Mouse (Mus musculus) thymus, postnatal 14 days (tissue): Measurements from ENCODE around the gene Crct1.

ENCODE experiments used
- DNase-seq: peaks from one replicate; pipeline ENCODE4 v3.0.0; 2021

Crct1 gene

DNA sequence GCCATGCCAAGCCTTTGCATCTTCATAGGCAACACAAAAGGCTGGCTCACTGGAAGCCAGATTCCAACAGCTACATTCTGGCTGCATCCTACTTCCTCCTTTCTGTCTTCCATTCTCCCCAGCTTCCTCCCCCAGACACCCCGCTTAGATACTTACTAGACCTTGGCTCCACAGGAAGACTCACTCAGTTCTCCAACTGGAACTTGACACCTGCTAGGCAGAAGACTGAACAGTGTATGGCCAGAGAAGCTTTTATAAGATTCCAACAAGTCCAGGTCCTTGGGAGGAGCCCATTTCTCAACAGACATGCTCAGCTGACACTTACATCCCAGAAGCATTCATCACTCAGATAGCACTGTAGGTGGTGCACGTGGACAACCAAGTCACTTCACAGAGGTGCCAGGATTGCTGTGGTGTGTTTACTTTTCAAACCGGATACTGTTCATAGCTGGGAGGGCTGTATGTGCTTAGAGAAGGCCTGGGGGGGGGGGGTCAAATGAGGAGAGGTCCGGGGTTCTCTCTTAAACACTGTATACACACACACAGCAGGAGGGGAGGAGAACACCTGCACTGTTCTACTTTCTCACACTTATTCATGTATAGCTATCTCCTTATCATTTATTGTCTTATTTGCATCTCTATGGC lies at the start of gene Crct1:
Gene Crct1, minus strand, starts transcription at position 228 of the 645 bp plus-strand sequence.
- DNase-seq: no peak

DNA sequence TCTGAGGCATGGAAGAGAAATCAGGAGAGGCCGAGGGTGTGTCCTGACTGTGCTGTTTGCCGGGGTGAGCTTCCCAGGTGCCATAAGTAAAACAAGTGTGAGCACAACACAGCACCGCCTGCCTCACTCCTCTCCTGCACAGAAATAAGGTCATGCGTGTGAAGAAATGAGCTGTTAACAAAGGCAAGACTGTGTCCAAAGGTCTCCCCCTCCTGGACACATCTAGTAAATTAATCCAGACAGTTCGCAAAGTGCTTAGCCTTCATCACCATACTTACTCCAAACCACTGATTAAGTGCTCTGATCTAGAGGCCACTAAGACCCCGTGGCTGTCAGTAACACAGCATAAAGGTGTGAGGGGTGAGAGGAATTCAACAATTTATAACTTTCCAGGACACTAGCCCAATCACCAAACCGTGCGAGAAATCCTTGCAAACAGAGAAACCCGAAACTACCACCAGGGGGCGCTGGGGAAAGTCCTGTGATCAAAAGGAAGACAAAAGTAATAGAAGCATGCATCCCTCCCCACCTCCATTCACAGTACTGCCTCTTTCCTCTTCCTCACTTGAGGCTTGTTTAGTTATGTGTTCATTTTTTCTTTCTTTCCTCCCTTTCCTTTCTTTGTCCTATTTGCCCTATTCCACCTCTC lies 37.5 kb upstream of the Crct1 start:
- no peak for DNase-seq

DNA sequence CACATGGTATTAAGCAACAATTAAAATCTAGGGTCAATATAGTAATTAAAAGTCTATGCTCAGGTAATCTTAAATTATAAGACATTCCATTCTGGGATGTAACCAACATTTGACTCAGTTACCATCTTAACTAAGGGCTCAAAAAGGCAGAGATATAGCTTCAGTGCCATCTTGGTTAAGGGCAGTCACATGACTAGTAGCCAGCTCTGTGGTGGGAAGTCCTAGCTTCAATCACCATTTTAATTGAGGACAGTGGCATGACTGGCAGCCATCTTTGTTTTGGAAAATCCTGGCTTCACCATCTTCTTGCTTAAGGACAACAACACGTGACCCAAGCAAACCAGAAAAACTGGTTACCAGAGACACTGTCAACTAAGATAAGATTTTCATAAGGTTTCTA lies 34.7 kb upstream of the Crct1 start:
- no peak for DNase-seq

DNA sequence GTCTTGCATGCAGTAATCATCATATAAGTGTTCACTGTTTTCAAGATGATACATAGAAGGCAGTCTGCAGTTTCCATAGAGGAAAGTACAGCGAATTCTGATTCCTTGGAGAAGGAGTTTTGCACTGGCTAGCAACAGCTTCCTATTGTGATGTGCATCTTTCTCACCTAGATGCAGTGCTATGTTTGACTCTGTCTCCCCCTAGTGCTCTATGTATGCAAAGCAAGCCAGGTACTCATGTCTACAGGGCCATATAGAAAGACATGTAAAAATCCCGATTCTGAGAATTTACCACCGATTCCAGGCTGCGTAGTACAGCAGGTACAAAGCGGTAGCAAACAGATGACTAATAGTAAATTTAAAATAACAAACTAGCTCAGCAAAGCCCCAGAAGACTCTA lies 16.0 kb upstream of the Crct1 start:
- DNase-seq: no peak

DNA sequence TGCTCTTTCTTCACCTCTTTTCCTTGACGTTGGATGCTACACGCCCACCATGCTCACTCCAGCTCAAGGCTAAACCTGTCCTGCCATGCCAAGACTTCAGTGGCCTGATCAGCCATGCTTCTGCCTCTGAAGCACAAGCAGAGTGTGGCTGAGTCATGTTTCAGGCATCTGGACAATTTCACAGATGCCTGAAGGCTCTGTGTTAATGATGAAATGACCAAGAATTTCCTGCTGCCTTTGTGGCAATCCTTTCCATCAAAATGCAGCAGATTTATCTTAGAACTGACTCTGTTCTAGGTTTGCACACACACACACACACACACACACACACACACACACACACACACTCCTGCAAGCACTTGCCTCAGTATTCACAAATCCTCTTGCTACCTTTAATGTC lies 10.0 kb upstream of the Crct1 start:
- DNase-seq: no peak

DNA sequence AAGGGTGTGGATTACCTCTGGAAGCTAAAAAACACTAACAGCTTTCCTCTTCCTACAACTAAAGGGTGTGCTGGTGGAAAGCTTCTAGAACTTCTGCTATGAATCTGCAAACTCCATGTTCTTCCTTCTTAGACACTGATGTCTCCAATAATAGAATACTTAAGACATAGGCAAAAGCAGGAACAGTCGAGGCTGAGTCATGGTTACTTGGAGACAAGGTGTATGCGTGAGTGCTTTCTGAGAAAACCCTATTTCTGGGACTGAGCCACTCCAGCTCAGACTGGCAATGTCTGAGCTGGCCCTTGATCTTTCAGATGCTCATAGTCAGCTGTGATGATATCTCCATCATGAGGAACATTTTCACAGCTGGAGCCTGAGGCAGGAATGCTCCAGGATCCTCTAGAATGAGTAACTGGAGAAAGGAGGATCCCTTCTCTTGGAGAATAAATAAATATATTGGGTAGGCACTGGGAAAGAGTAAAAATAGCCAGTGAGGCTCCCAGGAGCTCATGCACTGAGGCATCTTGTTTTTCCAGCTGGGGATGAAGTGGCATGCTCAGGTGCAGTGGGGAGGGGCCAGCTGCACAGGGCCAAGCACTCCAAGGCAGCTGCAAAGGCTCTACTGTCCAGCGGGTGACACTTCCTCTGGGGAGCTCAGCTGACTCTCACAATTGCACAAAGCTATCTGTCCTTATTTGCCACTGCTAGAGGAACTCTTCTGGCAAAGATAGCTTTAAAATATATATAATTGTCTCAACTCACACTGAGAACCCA lies 8.1 kb upstream of the Crct1 start:
- no peak for DNase-seq

DNA sequence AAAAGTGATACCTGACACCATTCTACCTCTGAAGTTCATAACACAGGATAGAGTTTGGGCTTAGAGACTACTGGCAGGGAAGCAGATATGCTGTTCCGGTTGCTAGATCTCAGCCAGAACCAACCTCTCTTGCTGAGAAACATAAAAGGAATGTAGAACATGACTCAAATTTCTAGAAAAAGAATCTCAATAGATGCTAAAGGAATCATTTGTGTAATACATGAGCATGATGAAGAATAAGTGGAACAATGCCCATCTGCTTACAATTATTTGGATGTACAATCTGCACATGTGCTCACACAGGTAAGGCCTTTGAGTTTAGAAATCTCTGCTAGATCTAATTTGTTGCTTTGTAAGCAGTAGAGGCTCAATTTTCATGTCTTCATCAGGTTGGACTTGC lies 5.7 kb upstream of the Crct1 start:
- DNase-seq: no peak

DNA sequence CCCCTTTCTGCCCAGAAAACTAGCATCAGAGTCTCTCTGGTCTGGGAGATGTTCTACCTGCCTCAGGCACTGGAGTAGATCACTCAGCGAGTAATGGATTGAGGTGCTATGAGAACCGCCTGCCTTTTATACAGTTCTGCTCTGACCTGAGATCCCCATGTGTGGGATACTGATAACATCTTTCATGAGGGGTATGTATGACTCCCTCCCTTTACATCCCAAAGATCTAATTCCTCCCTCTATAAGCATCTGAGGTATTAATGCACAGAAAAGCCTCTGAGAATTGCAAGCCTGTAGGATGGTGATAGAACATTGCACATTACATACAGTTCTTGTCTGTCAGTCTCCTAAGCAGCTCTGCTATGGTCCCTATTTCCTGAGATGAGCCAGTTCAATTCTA lies 3.5 kb upstream of the Crct1 start, which contains the start of gene Lce1m:
Gene Lce1m, minus strand, starts transcription at position 101 of the 400 bp plus-strand sequence.
- DNase-seq: no peak

DNA sequence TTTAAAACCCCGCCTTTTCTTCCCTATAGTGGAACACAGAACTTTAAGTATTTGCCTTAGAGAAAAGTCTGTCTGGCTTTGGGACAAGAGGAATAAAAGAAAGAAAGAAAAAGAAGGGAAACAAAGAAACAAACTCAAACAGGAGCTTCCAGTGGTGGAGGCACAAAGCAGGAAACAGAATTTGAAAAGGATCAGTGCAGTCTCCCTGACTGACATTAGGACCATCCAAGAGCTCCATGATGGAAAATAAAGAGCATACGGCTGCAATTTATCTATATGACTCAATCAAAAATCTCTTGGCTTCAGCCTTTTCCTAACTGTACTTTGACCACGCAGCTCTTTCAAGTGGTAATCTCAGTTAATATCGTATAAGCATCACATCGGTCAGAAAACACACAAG lies 616 bp downstream of the Crct1 start:
- DNase-seq: no peak

DNA sequence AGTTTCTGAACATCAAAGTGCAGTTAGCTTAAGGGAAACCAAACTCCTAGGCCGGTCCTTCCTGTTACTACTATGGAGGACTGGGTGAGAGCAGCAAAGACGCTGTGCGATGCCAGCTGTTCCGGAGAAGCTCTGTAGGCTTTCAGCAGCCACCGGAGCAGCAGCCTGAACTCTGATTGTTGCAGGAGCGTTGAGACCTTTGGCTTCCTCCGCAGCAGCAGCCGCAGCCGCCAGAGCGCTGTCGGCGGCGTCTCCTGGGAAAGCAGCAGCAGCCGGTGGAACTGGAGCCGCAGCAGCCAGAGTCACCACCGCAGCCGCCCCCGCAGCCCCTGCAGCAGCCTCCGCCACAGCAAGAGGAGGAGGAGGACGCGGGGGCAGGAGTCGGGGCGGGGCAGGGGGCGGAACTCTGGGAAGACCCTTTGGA lies 1.1 kb downstream of the Crct1 start:
- no peak for DNase-seq

DNA sequence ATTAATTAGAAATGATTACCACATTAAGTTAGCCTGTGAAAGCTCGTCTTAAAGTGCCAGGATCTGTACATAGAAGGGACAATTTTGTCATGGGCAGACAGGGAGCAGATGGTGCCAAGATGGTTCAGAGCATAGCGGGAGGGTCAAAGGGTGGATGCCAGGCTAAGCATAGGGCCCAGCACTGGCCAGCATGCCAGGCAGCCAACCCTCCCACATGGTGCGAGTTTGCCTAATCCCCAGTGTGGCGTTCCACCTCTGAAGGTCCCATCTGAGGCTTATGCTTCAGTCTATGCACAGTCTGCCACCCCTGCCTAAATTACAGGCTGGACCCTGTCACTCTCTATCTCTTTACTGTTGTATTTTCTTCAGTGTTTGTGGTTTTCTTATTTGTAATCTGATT lies 12.6 kb downstream of the Crct1 start:
- no peak for DNase-seq

DNA sequence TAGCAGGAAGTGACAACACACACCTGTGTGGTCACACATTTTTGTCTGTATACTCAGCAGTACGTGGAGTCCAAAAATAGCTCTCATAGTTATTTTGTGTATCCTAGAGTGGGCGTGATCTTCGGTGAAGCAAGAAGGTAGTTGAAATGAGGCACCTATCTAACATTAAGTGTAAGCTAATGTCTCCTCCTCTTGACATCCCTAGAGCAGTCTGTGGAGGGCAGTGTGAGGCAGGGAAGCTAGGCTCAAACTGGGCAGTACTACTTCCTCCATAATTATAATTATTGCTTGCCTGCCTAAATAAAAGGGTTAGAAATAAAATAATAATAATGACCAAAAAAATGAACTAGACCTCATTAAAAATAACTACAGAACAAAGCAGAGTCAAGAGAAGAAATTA lies 14.9 kb downstream of the Crct1 start:
- DNase-seq: no peak

DNA sequence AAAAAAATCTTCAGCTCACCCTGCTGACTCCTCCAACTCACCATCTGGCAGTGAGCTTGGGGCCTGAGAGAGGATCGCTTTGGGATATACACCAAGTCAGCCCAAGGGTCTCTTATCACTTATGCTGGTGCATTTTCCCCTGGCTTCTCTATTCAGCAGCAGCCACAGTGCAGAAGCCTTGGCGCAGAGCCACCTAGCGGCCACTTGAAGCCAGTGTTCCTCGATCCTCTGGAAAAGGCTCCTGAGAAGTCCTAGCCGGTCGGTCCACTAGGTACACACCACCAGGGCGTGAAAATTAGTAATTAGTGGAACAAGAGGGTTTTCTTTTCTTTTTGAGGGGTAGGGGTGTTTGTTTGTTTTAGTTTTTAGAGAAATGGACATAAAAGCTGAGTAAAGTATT lies 16.8 kb downstream of the Crct1 start:
- DNase-seq: peak; percentile 12

DNA sequence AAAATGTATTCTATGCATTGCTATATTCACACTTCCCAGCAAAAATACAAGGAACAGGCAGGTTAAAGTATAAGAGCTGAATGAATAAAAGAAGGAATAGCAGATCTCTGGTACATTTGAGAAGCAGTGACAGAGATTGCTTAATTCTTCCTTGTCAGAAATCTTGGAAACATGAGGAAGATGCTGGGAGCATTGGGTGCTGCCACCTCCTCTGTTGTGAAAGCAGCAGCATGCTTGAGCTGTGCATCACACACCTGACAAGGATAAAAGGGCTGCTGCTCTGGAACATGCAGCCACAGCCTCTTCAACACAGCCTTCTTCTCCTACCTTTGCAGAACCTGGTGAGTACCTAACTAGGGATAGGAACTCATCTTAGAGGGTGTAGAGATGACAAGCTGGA lies 23.6 kb downstream of the Crct1 start, which contains the start of gene Lce3f:
Gene Lce3f, plus strand, starts transcription at position 301 of the 400 bp plus-strand sequence.
- DNase-seq: no peak

DNA sequence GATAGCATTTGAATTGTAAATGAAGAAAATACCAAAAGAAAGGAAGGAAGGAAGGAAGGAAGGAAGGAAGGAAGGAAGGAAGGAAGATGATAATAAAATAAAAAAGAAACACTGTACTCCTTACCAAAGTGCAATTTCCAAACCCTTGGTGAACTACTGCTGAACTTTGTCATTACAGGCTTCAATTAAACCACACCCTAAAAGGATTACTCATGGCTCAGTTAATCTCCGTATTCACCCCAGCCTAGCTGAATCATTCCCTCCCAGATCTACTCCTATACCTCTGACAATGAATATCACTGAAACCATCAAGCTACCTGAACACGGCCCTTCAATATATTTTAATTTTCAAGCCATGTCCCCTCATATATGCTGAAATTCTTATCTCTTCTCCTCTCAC lies 37.0 kb downstream of the Crct1 start:
- DNase-seq: no peak

DNA sequence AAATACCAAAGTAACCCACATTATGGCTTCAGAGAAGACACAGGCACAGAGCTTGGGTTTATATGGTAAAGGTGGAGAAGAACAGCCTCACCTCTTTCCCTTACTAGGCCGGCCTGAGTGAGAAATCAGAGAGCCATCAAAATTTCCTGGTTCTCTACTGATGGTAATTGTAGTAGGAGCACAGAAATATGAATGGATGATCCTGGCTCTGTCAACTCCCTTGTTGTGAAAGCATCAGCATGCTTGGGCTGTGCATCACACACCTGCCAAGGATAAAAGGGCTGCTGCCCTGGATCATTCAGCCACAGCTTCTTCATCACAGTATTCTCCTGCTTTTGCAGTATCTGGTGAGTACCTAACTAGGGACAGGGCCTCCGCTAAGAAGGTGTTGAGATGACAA lies 48.7 kb downstream of the Crct1 start, which contains the start of gene Lce3e:
Gene Lce3e, plus strand, starts transcription at position 301 of the 400 bp plus-strand sequence.
- DNase-seq: no peak
